In genomic region chr2:144011080-144011551, GRCm38 (mm10) we compare ENCODE assay signal across 1 mouse cellular context.
TF ChIP-seq lines count a peak whose summit lies in the region.

TSS of gene Rrbp1 (minus strand) at chr2:144011263.

TF ChIP-seq in CH12.LX, 34 proteins besides CTCF, POLR2A, EP300 and RAD21 (continued from another document):
- TF ChIP-seq ZMIZ1 (IDR thresholded peaks at IDR 0.05; ENCODE audit: low read depth, low read length) (peak; percentile 58; the same call in 1 of the 2 replicates), USF1 (IDR thresholded peaks at IDR 0.05; ENCODE audit: low read depth, low read length) (no peak), BHLHE40 (IDR thresholded peaks at IDR 0.05; ENCODE audit: low read depth, low read length) (no peak), USF2 (conservative IDR thresholded peaks at IDR 0.05; ENCODE audit: low read depth, low read length) (no peak), MAFK (IDR thresholded peaks at IDR 0.05; ENCODE audit: insufficient replicate concordance, low read length) (no peak)
